Mouse (Mus musculus): Measurements from ENCODE around the gene Ddx51.

Gene Ddx51

DNA sequence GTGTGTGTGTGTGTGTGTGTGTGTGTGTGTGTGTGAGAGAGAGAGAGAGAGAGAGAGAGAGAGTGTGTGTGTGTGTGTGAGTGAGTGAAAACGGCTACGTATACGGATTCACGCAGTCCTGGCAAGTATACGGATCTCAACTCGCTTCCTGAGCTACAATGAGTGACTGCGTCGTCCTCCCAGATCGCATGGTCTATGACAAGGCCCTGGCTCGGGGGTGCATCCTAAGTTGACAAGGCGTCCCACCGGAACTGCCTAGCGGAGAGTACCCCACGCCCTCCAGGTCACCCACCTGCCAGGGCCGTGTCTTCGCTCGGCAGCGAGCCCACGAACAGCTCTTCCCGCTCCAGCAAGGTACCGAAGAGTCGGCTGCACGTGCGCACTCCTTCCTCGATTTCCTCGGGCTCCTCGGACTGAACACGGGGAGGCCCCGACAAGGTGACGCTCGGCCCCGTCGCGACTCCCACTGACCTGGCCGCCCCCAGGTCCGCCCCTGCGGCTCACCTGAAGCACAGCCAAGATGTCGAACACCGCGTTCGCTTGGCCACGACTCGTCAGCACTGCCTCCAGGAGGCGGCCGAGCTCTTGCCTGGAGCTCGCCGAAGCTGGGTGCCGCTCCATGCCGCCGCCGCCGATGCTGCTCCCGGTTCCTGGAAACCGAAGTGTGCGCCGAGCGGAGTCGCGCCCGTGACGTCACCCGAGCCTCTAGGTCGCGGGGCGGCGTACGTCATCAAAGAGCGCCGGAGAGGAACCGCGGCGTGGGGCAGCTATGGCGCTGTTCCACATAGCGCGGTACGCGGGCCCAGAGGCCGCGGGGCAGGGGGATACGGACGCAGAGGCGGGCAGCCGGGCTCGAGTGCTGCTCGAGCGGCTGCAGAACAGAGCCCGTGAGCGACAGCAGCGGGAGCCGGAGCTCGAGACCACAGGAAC lies at the start of gene Ddx51, which contains the start of gene Noc4l:
TSS of gene Ddx51 (plus strand) at position 733 of the 930 bp plus-strand sequence.
TSS of gene Noc4l (minus strand) at position 699 of the 930 bp plus-strand sequence.
- in situ Hi-C loops (cut with MboI), result no loop called here

- in situ Hi-C loops (cut with MboI), result no loop called here
These were observed 48.9 kb upstream of the Ddx51 start for GRCm38 (mm10) chr5:110604311-110604710.

DNA sequence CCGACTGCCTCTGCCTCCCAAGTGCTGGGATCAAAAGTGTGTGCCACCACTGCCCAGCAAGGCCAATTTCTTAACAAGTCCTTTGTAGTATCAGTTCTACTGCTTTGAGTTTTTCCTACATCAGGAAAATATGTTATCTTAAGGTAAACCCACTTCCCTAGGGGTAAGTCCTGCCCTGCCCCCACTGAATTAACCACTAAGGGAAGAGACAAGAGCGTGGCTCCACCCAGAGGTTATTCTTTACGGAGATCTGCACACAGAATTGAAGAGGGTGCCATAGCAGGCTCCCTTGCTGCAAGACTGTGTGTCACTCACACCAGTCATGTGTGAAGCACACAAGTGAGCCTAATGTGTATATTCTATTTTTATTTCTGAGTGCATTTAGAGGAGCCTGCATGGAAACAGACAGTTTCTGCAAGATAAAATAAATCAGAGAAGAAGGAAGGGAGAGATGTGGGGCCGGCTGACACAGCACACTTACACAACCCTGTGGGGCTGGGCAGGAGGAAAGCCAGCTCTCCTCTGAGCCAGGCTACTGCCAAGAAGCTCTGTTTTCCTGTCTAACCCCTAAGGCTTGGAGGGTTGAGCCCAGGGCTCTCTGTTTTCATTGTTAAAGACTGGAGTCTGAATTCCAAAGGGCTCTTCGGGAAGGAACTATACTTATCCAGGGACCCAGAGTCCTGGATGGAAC lies 47.6 kb upstream of the Ddx51 start:
- in situ Hi-C loops (cut with MboI), result no loop called here

DNA sequence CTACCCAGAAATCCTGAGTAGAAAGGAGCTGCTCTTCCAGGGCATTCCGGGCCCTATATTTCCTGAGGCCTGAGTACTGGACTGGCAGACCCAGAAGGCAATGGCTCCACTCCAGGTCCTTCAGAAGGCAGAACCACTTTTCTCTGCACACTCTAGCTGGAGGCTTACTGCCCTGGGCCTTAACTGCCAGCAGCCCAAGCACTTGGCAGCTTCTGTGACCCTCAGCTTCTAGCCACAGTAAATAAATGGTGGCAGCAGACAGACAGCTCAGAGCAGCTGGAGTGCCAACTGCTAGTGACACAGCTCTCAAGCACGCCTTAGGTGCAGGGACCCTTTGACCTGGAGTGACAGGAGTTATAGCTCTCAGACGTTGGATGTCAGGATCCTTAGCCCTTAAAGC lies 45.5 kb upstream of the Ddx51 start:
- in situ Hi-C loops (cut with MboI), result no loop called here

DNA sequence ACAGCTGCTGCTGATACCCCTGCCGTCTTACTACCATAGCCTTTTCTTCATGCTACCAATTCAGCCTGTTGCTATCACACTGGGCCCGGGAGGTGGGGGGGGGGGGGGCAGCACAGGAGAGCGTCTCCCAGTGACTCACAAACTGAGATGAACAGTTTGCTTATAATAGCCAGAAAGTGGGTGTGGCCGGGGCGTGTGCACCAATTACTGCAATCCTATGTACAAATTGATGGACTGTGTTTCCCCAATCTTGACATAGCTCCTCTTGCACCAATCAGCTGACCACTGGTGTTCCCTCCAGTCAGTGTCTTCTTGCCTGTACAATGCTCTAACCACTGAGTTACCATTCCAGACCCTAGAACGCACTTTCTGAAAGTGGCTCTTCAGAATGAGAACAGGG lies 44.9 kb upstream of the Ddx51 start:
- in situ Hi-C loops (cut with MboI), result no loop called here

DNA sequence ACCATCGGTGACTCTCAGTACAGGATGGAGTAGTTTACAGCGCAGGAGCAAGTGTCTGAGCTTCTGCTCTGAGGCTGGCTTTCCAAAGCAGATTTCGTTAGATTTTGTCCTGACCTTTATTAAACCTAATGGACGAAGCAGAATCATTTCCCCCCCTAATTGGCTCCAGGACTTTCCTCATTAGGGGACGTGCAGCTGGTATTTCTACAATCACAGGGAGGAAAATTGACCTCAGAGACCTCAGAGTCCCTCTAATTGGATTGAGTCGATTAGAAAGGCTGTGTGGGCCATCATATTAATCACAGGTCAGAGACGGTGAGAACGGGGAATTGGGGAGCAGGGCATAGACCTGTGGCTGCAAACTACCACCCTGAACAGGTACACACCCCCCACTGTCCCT lies 44.3 kb upstream of the Ddx51 start:
- in situ Hi-C loops (cut with MboI), result no loop called here

DNA sequence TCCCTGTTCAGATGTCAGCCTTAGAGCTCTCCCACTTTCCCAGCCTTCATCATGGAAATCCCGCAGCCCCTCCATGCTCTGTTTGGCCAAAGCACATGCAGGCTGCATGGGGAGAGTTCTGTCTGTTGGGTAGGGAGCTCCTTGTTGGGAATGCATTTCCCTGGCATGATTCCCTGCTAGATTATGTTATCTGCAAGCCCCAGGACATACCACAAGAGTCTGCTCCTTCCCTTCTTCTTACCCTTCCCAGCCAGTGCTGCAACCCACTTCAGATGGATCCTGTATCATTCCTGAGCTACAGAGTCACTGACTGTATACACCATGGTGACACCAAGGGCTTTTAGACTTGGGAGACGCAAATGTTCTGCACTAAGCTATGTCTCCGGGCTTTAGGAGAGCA lies 43.8 kb upstream of the Ddx51 start:
- in situ Hi-C loops (cut with MboI), result no loop called here

DNA sequence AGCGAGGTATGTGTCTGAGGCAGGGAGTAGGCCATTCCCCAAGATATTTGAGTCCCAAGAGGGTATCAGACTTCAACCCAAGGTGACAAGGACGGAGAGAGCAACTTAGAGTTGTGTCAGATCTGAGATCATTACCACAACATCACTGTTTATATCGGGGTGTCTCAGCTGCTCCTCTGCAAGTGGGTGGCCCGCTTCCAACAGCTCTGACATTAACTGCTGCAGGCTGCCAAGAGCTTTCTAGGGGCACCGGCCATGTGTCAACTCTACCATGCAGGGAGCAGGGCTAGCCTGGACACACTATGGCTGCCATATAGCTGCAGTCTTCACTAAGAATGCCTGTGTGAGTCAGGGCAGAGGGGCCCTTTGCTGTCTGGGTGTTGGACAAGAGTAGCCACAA lies 43.4 kb upstream of the Ddx51 start:
- in situ Hi-C loops (cut with MboI), result no loop called here

DNA sequence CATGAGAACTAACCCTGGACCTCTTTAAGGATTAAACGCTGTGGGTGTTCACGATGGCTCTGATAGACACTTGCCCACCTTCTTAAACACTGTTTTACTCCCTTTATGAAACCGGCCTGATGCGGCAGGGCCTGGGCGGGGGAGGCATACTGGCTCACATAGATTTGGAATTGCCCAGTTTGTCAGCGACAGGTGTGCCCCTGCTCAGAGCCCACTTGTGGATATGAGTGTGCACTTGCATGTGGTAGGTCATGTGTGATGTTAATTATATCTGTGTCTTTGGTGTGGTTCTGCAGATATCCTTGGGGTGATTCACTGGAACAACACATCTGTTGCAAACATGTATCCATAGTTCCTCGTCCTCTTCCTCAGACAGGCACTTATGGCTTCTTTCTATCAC lies 42.8 kb upstream of the Ddx51 start:
- in situ Hi-C loops (cut with MboI), result no loop called here

GRCm38 (mm10) chr5:110611435-110612158 lies 41.7 kb upstream of the Ddx51 start:
- in situ Hi-C loops (cut with MboI), result no loop called here

GRCm38 (mm10) chr5:110619226-110619625 lies 34.0 kb upstream of the Ddx51 start:
- in situ Hi-C loops (cut with MboI), result no loop called here

DNA sequence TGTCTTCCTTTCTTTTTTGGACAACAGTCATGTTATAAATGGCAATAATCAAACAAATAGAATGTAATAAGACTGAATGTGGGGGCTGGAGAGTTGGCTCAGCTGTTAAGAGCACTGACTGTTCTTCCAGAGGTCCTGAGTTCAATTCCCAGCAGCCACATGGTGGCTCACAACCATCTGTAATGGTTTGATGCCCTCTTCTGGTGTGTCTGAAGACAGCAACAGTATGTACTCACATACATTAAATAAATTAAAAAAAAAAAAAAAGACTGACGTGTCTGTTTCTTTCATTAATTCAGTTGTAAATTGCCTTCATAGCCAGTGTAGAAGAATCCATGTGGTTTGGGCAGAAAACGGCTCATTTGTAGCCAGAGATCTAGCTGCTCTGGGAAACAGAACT lies 28.9 kb upstream of the Ddx51 start:
- in situ Hi-C loops (cut with MboI), result no loop called here

DNA sequence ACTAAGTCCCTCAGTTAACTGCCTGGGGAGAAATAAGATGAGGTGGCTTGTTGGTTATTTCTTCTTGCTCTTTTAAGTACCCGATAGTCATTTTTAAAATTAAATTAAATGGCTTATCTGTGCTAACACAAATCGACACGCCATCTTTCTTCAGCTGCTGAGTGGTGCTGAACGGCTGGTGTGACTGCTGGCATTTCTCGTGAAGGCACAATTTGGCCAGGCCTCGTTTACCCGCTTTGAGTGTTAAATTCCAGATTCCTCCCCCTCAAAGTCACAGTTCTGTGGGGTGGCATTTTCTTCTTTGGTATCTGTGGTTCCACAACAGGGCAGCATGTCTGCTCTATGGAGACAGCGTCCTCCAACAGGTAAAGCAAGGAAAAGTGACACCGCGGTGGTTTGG lies 25.9 kb upstream of the Ddx51 start:
- in situ Hi-C loops (cut with MboI), result no loop called here

DNA sequence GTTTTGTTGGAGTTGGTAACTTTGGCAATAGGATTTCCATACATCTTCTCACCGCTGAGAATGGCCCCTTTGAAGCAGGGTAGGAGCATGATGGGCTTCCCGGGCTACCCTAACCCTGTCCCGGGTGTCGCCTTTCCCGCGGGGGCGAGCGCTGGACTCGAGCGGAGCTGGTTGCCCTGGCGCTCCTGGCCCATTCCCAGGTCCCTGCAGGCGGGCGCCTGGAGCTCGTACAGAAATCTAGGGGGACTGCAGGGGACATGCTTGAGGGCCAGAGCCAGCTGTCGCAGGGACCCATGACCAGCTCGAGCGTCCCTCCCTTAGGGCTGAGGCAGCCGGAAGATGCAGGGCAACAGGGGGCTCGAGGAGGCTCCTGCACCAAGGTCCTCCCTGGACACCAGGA lies 25.1 kb upstream of the Ddx51 start:
- in situ Hi-C loops (cut with MboI), result no loop called here

DNA sequence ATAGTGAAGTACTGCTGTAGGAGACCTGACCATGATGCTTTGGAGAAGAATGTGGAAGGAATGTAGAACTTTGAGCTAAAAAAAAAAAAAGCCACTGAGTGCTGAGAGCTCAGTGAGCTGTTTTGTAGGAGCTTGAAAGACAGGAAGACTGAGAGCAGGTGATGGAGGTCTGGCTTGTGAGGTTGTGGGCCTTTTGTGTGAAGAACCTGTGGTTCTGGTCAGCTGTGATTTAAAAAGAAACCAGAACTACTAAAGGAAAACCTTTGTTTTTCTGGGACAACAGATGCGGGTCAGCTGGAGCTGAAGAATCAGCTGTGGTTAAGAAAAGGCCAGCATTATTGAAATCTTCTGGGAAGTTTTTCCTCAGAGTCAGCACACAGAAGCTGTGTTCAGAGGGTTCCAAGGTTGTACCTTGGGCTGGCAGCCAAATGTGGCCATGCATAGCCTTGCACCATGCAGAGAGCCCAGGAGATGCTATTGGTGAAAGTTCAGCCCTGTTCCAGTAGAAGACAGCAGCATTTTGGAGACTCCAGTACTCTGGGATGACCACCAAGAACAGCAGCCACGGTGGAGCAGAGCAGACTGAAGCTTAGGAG lies 23.6 kb upstream of the Ddx51 start:
- in situ Hi-C loops (cut with MboI), result no loop called here

GRCm38 (mm10) chr5:110635951-110636707 lies 17.1 kb upstream of the Ddx51 start:
- in situ Hi-C loops (cut with MboI), result no loop called here

DNA sequence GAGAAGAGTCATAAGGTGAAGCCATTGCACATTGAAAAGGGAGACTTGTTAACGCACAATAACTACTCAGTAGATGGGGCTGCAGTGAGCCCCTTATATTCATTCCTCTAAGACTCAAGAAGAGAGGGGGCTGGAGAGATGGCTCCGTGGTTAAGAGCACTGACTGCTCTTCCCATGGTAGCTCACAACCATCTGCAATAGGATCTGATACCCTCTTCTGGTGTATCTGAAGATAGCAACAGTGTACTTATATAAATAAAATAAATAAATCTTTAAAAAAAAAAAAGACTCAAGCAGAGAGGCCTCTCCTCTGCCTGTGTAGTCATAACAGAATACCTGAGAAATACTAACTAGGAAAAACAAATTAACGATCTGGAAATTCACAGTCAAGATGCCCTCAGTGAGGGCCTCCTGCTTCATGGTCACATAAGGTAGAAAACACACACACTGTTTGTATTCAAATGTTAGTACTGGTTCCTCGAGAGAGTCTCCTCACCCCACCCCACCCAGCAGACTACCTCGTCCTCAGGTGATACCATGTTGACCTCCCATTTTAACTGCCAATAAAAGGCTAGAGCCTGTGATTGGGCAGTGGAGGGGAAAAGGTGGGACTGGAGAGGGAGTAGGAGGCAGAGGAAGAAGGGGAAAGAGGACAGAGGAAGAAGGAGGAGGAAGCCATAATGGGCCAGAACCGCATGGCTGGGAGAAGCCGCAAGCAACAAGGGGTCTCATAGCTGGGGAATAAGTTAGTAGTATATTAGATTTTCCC lies 14.8 kb upstream of the Ddx51 start:
- in situ Hi-C loops (cut with MboI), result no loop called here

DNA sequence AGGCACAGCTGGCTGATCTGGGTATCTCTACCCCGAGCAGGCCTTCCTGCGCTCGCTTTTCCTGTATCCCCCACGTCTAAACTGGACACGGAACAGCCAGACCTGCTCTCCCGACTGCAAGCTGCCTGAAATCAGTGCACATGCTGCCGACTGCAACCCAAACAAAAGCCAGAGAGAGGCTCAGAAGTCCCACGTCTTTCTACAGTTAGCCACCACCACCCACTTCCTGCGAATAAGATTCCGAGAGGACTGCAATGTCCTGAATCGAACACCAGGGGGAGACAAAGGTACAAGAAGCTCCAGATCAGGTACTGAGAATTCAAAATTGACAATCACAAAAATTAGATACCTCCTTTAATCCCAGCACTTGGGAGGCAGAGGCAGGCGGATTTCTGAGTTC lies 13.8 kb upstream of the Ddx51 start:
- in situ Hi-C loops (cut with MboI), result no loop called here

- in situ Hi-C loops (cut with MboI), result loop anchor here (10.0 kb wide), 1 partner anchor 282 kb away; no protein-coding TSS in a partner anchor
These were observed 6.9 kb upstream of the Ddx51 start for GRCm38 (mm10) chr5:110646377-110646776.

GRCm38 (mm10) chr5:110653686-110654085 lies 435 bp downstream of the Ddx51 start:
- in situ Hi-C loops (cut with MboI), result no loop called here
